Mouse (Mus musculus) lung, postnatal 4 days (tissue): ENCODE data around the gene 5330417C22Rik.
A peak's percentile ranks its signal among the peaks of the same experiment; 100 is the strongest.

Experiments used
- DNase-seq, 2 experiments: peaks; one replicate each; pipeline ENCODE4 v3.0.0; 2021

Gene 5330417C22Rik

DNA sequence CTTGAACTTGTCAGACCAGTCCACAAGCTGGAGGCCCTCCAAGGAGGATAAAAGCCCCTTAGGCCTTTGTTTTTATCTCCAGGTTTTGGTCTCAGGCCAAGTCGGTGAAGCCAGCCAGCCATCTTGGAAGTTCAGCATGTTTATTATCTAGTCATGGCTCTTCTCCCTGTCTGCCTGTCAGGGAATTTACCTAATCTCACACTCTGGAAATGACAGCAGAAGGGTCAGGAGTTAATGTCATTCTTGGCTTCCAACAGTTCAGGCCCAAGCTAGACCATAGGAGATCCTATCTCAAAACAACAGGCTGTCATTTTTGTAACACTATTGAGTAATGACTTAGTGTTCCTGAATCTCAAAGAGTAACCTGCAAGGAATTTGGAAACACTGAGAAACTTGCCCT lies 82.2 kb downstream of the 5330417C22Rik start:
- no peak for DNase-seq

- no peak for DNase-seq
Observed at GRCm38 (mm10) chr3:108451969-108452368, 84.4 kb downstream of the 5330417C22Rik start.

GRCm38 (mm10) chr3:108445366-108445705 lies 91.0 kb downstream of the 5330417C22Rik start:
- DNase-seq = no peak

DNA sequence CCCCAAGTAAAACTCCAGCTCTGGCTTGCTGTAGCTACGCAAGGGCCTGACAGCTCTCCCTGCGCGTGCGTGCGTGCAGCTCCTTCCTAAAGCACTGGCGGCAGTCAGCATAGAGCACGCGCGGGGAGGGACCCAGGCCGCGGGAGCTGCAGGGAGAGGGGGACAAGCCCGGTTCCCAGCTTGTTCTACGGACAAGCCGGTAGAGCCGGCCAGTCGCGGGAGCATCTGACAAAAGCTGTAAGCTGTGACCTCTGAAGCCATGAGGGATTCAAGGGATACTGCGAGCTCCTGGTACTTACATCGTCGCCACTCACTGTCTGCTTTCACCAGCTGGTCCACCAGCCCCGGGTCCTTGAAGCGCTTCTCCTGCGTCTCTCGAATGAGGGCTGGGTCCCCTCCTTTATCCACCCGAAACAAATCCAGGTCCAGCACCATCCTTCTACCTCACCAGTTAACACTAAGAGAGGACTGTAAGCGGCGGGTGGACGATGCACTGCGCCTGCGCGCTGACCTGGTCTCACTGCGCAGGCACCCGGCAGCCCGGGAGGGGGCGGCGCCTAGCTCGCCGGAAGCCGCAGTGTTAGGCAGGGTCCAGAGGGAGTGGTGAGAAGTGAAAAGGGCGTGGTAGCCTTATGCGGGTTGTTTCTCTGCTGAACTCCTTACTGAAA lies 91.5 kb downstream of the 5330417C22Rik start, which contains the start of gene Sars:
Gene Sars, minus strand, starts transcription at position 512 of the 668 bp plus-strand sequence.
- peak; percentile 93 to 95 for DNase-seq

DNA sequence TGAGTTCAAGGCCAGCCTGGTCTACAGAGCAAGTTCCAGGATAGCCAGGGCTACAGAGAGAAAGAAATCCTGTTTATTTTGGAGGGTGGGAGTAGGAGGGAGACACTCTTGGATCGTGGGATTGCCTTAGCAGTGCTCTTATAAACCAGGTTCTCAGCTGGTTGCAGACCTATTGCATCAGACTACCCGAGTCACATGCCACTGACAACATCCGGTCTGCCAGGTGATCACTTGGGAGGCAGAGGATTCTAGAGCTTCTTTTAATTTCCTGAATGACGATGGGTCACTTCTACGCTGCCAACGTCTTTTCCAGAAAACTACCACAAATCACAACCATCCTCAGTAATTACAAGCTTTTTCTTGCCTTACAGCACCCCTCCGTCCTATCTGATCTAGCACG lies 92.3 kb downstream of the 5330417C22Rik start:
- peak in 1 of 2 experiments; percentile 51 for DNase-seq

DNA sequence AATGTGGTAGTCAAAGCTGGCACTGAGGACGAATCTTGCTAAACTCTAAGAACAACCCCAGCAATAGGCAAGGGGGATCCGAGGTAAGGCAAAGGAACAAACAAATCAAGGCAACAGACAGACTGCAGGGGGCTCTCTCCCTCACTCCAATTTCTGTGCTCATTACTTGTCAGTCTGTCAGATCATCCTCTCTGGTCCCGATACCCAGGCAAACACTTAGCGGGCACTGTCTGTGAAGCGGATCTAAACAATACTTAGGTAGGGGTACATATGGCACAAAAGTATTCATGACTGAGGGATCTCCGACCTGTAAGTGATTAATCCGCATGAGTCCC lies 100.0 kb downstream of the 5330417C22Rik start:
- DNase-seq = no peak

DNA sequence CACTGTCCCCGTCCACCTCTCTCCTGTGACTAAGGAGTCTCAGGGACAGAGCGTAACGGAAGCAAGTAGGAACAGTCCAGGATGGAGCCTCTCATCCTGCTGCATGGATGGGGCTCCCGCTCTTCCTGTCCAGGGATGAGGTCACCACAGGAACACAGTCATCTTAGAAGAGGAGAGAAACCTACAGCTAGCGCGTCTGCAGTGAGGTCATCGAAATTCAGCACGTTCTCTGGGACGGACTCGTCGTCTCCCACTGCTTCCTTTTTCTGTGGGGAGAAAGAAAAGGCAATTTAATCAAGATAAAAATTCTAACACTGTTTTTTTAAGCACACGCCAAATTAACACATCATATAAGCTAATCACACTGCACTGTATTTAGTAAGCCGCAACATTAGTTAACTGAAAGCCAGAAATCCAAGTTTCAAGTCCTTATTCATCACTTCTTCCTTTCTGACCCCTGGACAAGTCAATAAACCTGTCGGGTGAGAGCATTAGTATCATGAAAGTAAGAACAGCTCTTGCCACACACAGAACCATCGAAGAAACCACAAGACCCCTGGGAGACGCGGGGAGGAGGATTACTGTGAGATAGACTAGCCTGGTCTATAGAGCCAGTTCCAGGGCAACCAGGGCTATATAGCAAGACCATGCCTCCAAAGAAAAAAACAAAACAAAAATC lies 100.5 kb downstream of the 5330417C22Rik start:
- peak in 1 of 2 experiments; percentile 43 for DNase-seq

DNA sequence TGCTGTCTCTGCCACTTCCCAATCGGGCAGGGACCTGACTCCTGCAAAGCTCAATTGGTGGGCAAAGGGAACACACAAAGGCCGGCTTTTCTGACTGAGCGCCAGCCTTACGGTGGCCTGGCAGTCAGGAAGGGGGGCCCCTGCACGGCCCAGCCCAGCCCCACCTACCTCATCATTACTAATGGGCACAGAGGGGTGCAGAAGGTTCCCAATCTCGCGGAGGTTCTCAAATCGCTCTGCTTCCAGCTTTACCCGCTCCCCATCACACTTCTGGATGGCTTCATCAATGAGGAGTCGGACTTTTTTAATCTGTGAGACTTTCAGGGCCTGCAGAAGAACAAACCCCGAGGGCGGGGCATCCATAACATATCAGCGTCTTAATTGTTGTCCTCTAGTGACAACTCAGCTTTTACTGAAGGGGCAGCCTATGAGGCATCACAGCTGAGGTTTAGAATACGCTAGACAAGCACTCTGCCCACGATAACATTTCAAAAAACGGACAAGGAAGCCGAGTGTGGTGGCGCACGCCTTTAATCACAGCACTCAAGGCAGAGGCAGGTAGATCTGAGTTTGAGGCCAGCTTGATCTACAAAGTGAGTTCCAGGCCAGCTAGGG lies 102.3 kb downstream of the 5330417C22Rik start:
- no peak for DNase-seq

- DNase-seq = no peak
Observed at GRCm38 (mm10) chr3:108433188-108433880, 103.0 kb downstream of the 5330417C22Rik start.

GRCm38 (mm10) chr3:108432542-108433187 lies 103.7 kb downstream of the 5330417C22Rik start:
- DNase-seq = no peak

GRCm38 (mm10) chr3:108425624-108426018 lies 110.7 kb downstream of the 5330417C22Rik start:
- DNase-seq = no peak

DNA sequence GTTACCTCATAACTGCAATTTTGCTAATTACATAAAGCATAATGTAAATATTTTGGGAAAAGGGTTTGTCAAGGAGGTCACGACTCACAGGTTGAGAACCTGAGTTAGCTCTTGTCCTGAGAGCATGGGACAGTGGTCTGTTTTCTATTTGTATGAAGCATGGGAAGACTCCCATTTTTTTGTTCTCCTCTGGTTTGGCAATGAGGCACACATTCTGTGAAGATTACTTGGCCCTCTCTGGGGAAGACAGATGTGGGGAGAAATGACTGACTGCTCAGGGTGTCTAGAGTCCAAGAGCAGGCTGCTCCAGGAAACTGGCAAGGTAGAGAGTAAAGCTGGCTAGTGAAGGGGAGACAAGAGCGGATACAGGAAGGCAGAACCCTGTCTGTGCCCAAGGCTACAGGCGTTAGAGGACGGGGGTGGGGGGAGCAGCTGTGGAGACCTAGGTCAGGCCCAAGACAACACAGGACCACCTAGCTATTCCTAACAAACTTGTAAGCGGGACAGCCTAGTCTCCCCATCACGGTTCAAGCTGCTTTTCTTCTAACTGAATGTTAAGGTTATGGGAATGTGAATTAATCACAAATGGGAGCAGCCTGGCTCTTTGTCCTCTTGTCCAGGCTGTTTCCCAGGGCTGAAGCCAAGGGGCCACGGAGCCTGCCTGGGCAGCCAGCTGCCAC lies 111.3 kb downstream of the 5330417C22Rik start:
- no peak for DNase-seq

GRCm38 (mm10) chr3:108423844-108424801 lies 112.2 kb downstream of the 5330417C22Rik start:
- peak; percentile 39 to 45 for DNase-seq

DNA sequence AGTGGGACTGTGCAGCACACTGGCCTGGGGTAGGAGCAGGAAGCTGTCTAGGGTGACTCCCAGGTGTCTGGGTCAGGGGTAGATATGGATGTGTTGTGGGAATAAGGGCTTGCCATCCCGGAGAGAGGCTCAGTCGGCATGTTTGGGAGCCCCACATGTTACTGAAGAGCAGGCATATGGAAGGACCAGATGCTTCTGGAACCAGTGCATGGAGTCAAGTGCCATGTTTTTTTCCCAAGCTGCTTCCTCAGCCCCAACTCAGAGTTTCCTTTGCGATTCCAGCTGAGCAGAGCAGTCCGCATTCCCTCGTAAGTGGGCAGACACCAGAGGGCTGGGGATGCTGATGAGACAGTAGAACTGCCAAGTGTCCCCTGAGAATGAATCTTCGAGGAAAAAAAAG lies 113.3 kb downstream of the 5330417C22Rik start:
- DNase-seq = no peak

DNA sequence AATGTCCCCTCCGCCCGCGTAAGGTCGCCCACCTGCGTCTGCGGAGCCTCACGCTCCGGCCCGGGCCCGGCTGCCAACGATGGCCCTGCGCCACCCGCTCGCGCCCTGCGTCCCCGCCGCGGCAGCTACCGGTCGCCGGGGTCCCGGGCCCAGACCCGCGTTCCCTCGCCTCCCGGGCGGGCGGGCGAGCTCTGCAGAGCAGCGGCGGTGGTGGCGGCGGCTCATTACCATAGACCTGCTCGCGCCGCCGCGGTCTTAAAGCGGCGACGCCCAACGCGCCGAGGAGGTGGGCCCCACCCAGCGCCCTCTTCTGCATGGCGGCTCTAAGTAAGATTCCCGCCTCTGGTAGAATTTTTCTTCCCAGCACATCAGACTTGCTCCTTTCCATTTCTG lies 120.5 kb downstream of the 5330417C22Rik start:
- DNase-seq = peak; percentile 82 to 86

GRCm38 (mm10) chr3:108414857-108415830 lies 121.2 kb downstream of the 5330417C22Rik start, which contains the start of gene Celsr2:
Celsr2 (minus strand) TSS chr3:108415552.
- peak; percentile 32 to 49 for DNase-seq

DNA sequence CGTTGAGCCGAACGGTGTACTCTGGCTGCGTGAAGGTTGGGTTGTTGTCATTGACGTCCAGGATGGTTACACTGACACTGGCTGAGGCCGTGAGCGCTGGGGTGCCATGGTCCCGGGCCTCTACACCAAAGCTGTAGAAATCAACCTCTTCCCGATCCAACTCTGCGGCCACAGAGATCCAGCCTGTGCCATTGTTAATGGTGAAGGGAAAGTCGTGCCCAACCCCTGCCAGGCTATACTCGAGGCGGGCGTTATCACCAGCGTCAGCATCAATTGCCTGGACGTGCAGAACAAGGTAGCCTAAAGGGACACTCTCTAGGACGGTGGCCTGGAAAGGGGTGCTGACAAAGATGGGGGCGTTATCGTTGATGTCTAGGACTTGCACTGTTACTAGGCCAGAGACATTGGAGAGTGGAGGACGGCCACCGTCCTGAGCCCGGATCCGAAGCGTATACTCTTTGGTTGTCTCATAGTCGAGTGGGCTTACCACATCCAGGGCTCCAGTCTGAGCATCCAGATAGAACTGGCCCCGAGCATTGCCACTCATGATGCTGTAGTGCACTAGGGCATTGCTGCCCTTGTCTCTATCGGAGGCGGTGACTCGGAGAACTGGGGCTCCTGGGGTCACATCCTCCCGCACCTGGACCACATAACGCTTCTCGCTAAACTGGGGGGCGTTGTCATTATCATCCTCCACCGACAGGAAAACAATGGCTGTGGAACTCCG lies 122.5 kb downstream of the 5330417C22Rik start:
- DNase-seq = peak in 1 of 2 experiments; percentile 21

- peak; percentile 71 to 76 for DNase-seq
Observed at GRCm38 (mm10) chr3:108411754-108412121, 124.6 kb downstream of the 5330417C22Rik start.
